Mouse (Mus musculus) heart, adult 2 months (tissue): Measurements from ENCODE around the gene Ppfibp2.

Source experiments
- CTCF ChIP-seq: fragments of 200-600 bp; IDR thresholded peaks from 2 replicates; pipeline ENCODE4 v1.8.1; 2022; ENCODE audit warnings: antibody characterized with exemption, mild to moderate bottlenecking, moderate library complexity
- POLR2A ChIP-seq: fragments of 200-500 bp; IDR thresholded peaks from 2 replicates; pipeline ENCODE4 v1.6.1; 2011; ENCODE audit warnings: mild to moderate bottlenecking, low read depth, low read length, control low read depth; ENCODE audit not compliant: insufficient read depth

DNA sequence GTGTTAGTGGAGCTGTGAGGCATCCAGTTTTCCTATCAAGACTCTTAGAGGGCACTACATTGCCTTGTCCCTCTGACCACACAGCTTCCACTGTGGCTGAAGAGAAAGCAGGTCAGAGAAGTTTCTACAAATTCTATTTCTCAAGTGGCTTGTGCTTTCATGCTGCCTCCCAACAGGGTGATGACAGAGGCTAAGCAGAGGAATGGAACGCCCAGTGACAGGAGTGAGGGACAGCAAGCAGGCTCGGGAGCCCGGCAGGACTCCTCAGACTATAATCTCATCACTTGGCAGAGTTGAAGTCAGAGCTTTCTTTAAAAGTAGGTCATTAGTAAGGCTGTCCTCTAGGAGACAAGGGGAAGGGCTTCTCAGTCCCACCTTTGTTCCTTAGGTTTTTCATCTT is 160.9 kb downstream of the Ppfibp2 start:
- TF ChIP-seq POLR2A (no peak), CTCF (no peak)
